Mouse (Mus musculus): ENCODE results near the gene Olfr1009.
"Not testable (repeated sequence)": the region's sequence is repeated elsewhere in the genome, so short reads cannot be mapped to it uniquely, and the experiment has no call there.

Olfr1009 gene

DNA sequence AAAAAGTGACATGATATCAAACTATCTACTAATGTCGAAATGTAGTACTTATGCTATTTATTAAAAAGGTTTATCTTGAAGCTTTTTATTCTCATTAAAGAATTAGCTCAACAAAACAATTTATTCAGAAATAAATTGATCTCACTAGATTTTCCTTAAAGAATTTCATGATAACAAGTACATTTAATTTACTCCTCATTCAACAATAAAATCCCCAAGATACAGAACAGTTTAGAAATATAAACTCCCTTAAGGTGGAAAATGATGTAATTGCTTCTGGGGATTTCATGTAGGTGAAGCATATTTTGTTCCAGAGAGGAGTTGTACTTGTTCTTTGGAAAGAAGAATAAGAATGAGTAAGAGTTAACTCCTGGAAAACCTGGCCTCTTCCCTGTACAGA is at the start of gene Olfr1009:
Gene Olfr1009 (plus strand): TSS at position 301 of the 400 bp plus-strand sequence.
- in situ Hi-C loops (cut with MboI) = no loop called here

DNA sequence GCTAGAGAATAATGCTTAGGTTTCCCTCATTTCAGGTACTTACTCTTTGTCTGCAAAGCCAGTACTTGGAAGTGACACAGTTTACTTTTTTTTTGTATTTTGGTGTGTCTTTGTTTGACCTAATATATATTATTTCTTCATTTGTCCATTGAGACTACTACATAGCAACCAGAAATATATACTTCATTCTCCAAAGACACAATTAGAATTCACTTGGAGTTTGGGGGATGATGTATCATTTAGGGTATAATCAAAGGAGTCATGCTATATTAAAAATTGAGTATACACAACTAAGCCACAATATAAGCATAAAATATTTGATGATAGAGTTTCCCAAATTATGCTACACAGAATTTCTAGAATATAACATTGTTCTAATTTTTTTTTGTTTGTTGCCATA is 36.6 kb upstream of the Olfr1009 start, which contains the start of gene Olfr1006:
Gene Olfr1006 (minus strand): TSS at position 101 of the 400 bp plus-strand sequence.
- in situ Hi-C loops (cut with MboI) = no loop called here

DNA sequence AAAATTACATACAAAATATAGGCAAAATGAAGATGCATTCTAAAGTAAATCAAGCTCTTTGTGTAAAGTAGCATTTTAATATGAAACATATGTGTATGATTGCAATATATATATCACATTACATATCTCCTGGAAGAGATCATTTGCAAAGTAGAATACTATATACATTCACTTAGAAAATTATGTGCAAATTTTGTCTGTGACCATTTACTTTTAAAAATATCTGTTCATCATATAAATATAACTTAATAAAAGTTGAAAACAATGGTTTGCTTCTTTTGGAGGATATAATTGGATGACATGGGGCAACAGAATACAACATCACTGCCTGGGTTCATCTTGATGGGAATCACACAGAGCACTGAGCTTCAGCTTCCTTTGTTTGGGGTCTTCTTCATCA is 26.1 kb upstream of the Olfr1009 start, which contains the start of gene Olfr1008:
Gene Olfr1008 (plus strand): TSS at position 301 of the 400 bp plus-strand sequence.
- in situ Hi-C loops (cut with MboI) = no loop called here

DNA sequence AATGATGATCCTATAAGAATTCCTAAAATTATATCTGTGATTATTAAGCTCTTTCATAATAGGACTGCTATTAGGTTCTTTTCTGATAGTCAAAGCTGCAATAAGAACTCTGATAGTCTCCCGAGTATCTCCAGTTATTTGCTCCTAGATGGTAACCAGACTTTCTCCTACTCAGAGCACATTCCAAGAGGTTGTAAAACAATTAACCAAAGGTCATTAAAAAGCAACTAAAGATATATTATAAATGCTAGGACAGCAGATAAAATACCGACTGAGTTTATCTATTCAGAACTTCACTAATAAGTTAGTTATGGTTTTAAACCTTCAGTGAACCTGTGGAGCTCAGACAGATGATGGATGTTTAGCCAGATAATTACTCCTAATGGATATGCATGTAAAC is 4.5 kb upstream of the Olfr1009 start:
- in situ Hi-C loops (cut with MboI) = not testable (repeated sequence)

DNA sequence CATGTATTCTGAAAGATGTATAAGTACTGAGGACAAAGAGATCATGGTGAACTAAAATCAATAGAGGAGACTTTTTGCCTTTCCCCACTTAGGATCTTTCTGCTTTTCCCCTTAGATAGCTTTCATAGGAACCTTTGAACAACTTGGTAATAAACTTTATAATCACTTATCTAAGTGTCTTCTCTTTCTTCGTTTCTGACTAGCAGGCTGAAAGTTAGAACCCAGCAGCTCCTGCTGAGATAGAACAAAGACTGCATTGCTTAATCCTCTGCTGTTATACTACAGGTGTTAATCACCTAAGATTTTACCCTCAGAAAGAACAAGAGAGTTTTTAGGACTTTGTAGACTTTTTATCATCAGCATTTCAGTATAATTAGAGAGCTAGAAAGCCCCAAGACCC is 4.1 kb upstream of the Olfr1009 start:
- in situ Hi-C loops (cut with MboI) = no loop called here

DNA sequence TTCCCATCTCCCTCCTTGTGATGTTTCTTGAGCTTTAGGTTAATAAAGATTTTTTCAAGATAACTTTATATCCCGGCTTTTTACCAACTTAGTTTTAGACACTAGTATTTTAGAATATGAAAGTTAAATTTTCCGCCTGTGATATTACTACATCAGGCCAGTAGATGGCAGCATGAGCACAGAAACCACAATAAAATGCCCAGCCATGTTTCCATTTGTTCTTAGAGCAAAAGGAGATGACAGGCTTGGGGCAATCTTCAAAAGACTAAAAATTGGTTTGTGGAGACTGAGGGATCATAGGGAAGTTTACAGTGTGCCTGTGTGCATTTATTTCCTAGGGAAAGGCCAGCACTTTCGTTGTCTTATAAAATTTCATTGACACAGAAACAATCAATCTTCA is 10.6 kb downstream of the Olfr1009 start:
- in situ Hi-C loops (cut with MboI) = no loop called here

DNA sequence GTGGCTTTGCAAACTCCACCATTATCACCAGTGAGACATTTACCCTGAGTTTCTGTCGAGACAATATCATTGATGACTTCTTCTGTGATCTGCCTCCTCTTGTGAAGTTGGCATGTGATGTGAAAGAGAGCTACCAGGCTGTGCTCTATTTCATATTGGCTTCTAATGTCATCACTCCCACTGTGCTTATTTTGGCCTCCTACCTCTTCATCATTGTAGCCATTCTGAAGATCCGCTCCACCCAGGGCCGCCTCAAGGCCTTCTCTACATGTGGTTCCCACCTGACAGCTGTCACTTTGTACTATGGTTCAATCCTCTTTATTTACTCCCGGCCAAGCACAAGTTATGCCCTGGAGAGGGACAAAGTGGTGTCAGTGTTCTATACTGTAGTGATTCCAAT is 38.6 kb downstream of the Olfr1009 start:
- in situ Hi-C loops (cut with MboI) = no loop called here

DNA sequence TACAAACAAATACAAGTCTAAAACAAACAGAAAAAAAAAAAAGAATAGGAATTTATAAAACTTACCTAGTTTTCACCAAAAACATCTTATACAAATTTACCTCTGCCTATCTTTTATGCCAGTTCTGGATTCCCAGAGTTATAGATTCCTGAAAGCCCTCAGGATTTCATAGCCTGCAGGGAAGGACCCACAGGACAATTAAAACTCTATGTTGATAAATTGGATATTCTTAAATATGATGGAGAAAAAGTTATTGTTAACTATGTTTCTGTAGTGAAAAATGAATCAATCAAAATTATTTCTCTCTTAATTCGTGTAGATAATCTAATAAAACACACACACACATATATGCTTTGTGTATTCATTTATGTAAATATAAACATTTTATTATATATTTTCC is 47.4 kb downstream of the Olfr1009 start, which contains the start of gene Olfr1012:
Gene Olfr1012 (minus strand): TSS at position 101 of the 400 bp plus-strand sequence.
- in situ Hi-C loops (cut with MboI) = no loop called here

DNA sequence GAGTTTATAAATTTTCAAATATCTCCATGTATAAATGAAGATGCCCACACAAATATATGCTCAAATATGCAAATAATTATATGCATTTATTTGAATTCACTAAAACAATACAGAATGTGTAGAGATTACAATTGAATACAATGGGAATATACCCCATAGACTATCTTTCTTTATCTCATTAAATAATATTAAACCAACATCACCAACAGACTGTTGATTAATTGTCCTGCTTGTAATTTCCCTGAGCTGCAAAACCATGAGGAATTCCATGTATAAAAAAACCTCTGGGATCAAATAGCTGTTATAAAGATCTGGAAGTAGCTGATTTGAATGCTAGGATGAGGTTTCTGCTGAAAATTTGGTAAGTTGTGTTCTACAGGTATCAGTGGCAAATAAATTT is 51.6 kb downstream of the Olfr1009 start, which contains the start of gene Olfr1013:
Gene Olfr1013 (plus strand): TSS at position 301 of the 400 bp plus-strand sequence.
- in situ Hi-C loops (cut with MboI) = no loop called here

DNA sequence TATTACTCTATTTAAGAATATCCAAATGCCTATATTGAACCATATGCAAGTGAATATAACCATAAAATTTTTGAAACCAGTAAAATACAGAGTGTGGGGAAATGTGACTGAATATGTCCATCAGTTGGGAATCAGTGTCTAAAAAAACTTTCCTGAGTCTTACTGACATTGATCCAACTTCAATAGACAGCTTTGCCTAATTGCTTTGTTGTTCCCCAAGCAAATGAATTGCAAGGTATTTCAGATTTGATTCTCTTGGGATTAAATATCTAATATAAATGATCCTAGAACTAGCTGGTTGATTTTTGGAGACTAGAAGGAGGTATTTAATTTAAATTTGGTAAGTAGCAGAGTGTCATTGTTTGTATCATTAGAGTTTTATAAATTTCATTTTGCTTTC is 57.2 kb downstream of the Olfr1009 start, which contains the start of gene Olfr1014:
Gene Olfr1014 (plus strand): TSS at position 301 of the 400 bp plus-strand sequence.
- in situ Hi-C loops (cut with MboI) = no loop called here

All from mature B cell (primary cell).